Mouse (Mus musculus): ENCODE data around the gene Iqcf3.

- TF ChIP-seq POLR2A (IDR thresholded peaks at IDR 0.05; ENCODE audit: borderline replicate concordance, control insufficient read depth, low read depth, low read length): no peak
- TF ChIP-seq CTCF (IDR thresholded peaks at IDR 0.05; ENCODE audit: control insufficient read depth, insufficient read depth, low read length): no peak
These were observed 77.8 kb downstream of the Iqcf3 start for GRCm38 (mm10) chr9:106483606-106484005.

Measured in bone marrow, adult 2 months (tissue).